In the genomic region with DNA sequence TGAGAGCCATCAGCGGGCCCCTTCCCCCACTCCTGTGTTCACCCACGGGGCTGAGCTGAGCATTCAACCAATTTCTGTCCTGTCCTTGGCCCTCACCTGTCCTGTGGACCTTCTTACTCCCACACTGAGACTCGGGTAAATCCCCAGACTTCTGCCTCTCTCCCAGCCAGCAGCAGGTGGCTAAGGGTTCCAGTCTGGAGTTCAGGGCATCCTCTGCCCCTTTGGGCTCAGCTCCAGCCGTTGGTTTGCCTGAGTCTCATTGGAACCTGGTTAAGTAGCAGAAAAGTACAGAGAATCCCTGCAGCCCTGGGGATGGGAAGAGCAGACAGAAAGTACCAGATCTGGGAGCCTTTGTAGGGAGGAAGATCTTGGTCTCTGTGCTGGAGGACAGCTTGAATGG, we compare ENCODE assay signal across 9 mouse cellular contexts. TPM values are rescaled to one million over a fixed set of nuclear protein-coding genes. Genes with fewer than 3 reads are reported as not detected.
A peak's percentile ranks its signal among the peaks of the same experiment; 100 is the strongest.
DNase-seq lines count a peak whose midpoint lies in the region; ATAC-seq and TF ChIP-seq lines count a peak whose summit lies in the region.
"Had no signal": no experiment of that assay in that cellular context is flagged by ENCODE, and none has a peak within 500 bp of the region (broad histone marks: within the 10 kb centered on the region; RNA-seq: fewer than 3 reads in every experiment).

No protein-coding gene starts in this region.

- H3K36me3 ChIP-seq in kidney, postnatal 0 days (ENCODE audit: insufficient read depth, low read length), result no peaks in the 10 kb centered on the region
- no peaks in the 10 kb centered on the region for H3K36me3 ChIP-seq in embryonic facial prominence, embryonic 15.5 days
- H3K36me3 ChIP-seq in hindbrain, embryonic 16.5 days (ENCODE audit: control insufficient read depth, insufficient read depth, low read length), result no peaks in the 10 kb centered on the region
- no peaks in the 10 kb centered on the region for H3K36me3 ChIP-seq in midbrain, postnatal 0 days (ENCODE audit: insufficient read depth, low read length)

- peak overlapping the region; percentile 95 for H3K4me2 ChIP-seq in kidney, postnatal 0 days (ENCODE audit: low read length)
- H3K4me2 ChIP-seq in embryonic facial prominence, embryonic 15.5 days (replicated peaks), result peak overlapping the region; percentile 97
- H3K4me2 ChIP-seq in hindbrain, embryonic 16.5 days (ENCODE audit: low read length), result peak overlapping the region; percentile 91
- peak overlapping the region; percentile 89 for H3K4me2 ChIP-seq in midbrain, postnatal 0 days (ENCODE audit: low read depth, low read length, poor library complexity, severe bottlenecking)

- no peak for DNase-seq in kidney, postnatal 0 days (ENCODE audit: low spot score)
- DNase-seq in kidney, postnatal 14 days, result no peak
- no peak for DNase-seq in midbrain, postnatal 0 days (ENCODE audit: low spot score)
- no peak for DNase-seq in adrenal gland, adult 2 months
- no peak for DNase-seq in retina, postnatal 1 day
- no peak for DNase-seq in adrenal gland, postnatal 14 days

- H3K4me3 ChIP-seq in kidney, postnatal 0 days (replicated peaks; ENCODE audit: low read depth, low read length), result no peak overlapping the region; the same call in 1 of the 2 replicates
- H3K4me3 ChIP-seq in embryonic facial prominence, embryonic 15.5 days (replicated peaks), result peak overlapping the region; percentile 65
- peak overlapping the region; percentile 72 for H3K4me3 ChIP-seq in hindbrain, embryonic 16.5 days (ENCODE audit: low read length)
- peak overlapping the region; percentile 8; the same call in 1 of the 2 replicates for H3K4me3 ChIP-seq in midbrain, postnatal 0 days (ENCODE audit: low read depth, low read length)

- H3K9ac ChIP-seq in kidney, postnatal 0 days (ENCODE audit: low read depth, low read length), result no peak overlapping the region
- no peak overlapping the region for H3K9ac ChIP-seq in embryonic facial prominence, embryonic 15.5 days
- H3K9ac ChIP-seq in hindbrain, embryonic 16.5 days (ENCODE audit: low read depth, low read length), result peak overlapping the region; percentile 54
- no peak overlapping the region for H3K9ac ChIP-seq in midbrain, postnatal 0 days (replicated peaks; ENCODE audit: low read length, poor library complexity, severe bottlenecking)

- no peaks in the 10 kb centered on the region for H3K9me3 ChIP-seq in kidney, postnatal 0 days (replicated peaks; ENCODE audit: low read length)
- no peaks in the 10 kb centered on the region for H3K9me3 ChIP-seq in embryonic facial prominence, embryonic 15.5 days (replicated peaks)
- H3K9me3 ChIP-seq in hindbrain, embryonic 16.5 days (ENCODE audit: control insufficient read depth, low read length), result no peaks in the 10 kb centered on the region
- H3K9me3 ChIP-seq in midbrain, postnatal 0 days (ENCODE audit: low read length), result no peaks in the 10 kb centered on the region

- peaks cover 5% of the 10 kb centered on the region; the same call in 1 of the 2 replicates for H3K27me3 ChIP-seq in kidney, postnatal 0 days (ENCODE audit: insufficient read depth, low read length)
- no peaks in the 10 kb centered on the region for H3K27me3 ChIP-seq in embryonic facial prominence, embryonic 15.5 days
- H3K27me3 ChIP-seq in hindbrain, embryonic 16.5 days (replicated peaks; ENCODE audit: control insufficient read depth, insufficient read depth, low read length), result no peaks in the 10 kb centered on the region; the same call in 1 of the 2 replicates
- peaks cover 9% of the 10 kb centered on the region for H3K27me3 ChIP-seq in midbrain, postnatal 0 days (ENCODE audit: insufficient read depth, low read length)

- no peak for TF ChIP-seq CTCF in kidney, postnatal 0 days (IDR thresholded peaks at IDR 0.05; ENCODE audit: low read depth)
- TF ChIP-seq CTCF in midbrain, postnatal 0 days (IDR thresholded peaks at IDR 0.05), result no peak

- 36% methylated on average over 4 of the region's 4 CpGs for WGBS in kidney, postnatal 0 days
- WGBS in embryonic facial prominence, embryonic 15.5 days, result 30% methylated on average over 4 of the region's 4 CpGs
- WGBS in hindbrain, embryonic 16.5 days, result 38% methylated on average over 3 of the region's 4 CpGs
- WGBS in midbrain, postnatal 0 days, result 45% methylated on average over 4 of the region's 4 CpGs

- H3K27ac ChIP-seq in kidney, postnatal 0 days, result no peak overlapping the region
- H3K27ac ChIP-seq in embryonic facial prominence, embryonic 15.5 days (replicated peaks), result no peak overlapping the region
- no peak overlapping the region for H3K27ac ChIP-seq in hindbrain, embryonic 16.5 days (ENCODE audit: low read depth, low read length)
- H3K27ac ChIP-seq in midbrain, postnatal 0 days (ENCODE audit: low read depth, low read length), result no peak overlapping the region

- peaks cover 41% of the 10 kb centered on the region for H3K4me1 ChIP-seq in kidney, postnatal 0 days (replicated peaks; ENCODE audit: insufficient read depth, low read length)
- peaks cover 73% of the 10 kb centered on the region for H3K4me1 ChIP-seq in embryonic facial prominence, embryonic 15.5 days
- peaks cover 59% of the 10 kb centered on the region for H3K4me1 ChIP-seq in hindbrain, embryonic 16.5 days (ENCODE audit: control insufficient read depth, insufficient read depth, low read depth, low read length)
- peaks cover 32% of the 10 kb centered on the region for H3K4me1 ChIP-seq in midbrain, postnatal 0 days (ENCODE audit: insufficient read depth, low read length)

- ATAC-seq in kidney, postnatal 0 days (replicated peaks; ENCODE audit: low FRiP score, low read depth), result no peak
- ATAC-seq in embryonic facial prominence, embryonic 15.5 days (ENCODE audit: insufficient number of reproducible peaks, low FRiP score, low TSS enrichment, low read depth), result no peak
- ATAC-seq in hindbrain, embryonic 16.5 days, result no peak
- no peak for ATAC-seq in midbrain, postnatal 0 days (ENCODE audit: low FRiP score)

RNA-seq across cellular contexts. Expression of gene Gse1, which starts 4.1 kb away (rescaled TPM):
- 5.9 and 8.4 TPM in 2 replicates for polyA plus RNA-seq in kidney, postnatal 0 days (2015; fragmentation: Nextera tagmentation; extraction: Ambion mirVana)
- polyA plus RNA-seq in embryonic facial prominence, embryonic 15.5 days (2015; fragmentation: Nextera tagmentation; extraction: Ambion mirVana), result 11.1 and 12.0 TPM in 2 replicates
- 10.7 and 14.8 TPM in 2 replicates for polyA plus RNA-seq in hindbrain, embryonic 16.5 days (2015; fragmentation: Nextera tagmentation; extraction: Ambion mirVana)
- total RNA-seq in midbrain, postnatal 0 days (2014; rRNA removed), result 47.3 and 51.3 TPM in 2 replicates
- polyA plus RNA-seq in midbrain, postnatal 0 days (2015; fragmentation: Nextera tagmentation; extraction: Ambion mirVana), result 9.9 and 12.4 TPM in 2 replicates
- total RNA-seq in adrenal gland, adult 2 months (2021), result 10 to 100 TPM; 27.1 to 28.7 TPM
- 42.1 and 46.3 TPM in 2 replicates for polyA plus RNA-seq in adrenal gland, adult 2 months (2012; rRNA removed)
- 29.9 and 33.9 TPM in 2 replicates for total RNA-seq in adrenal gland, postnatal 14 days (2021)

RNA-seq across cellular contexts. Expression of gene Fam92b, which starts 55.1 kb away (rescaled TPM):
- polyA plus RNA-seq in kidney, postnatal 0 days (2015; fragmentation: Nextera tagmentation; extraction: Ambion mirVana), result not detected in 2 replicates
- 6.6 and 11.4 TPM in 2 replicates for polyA plus RNA-seq in embryonic facial prominence, embryonic 15.5 days (2015; fragmentation: Nextera tagmentation; extraction: Ambion mirVana)
- 1.8 and 2.6 TPM in 2 replicates for polyA plus RNA-seq in hindbrain, embryonic 16.5 days (2015; fragmentation: Nextera tagmentation; extraction: Ambion mirVana)
- total RNA-seq in midbrain, postnatal 0 days (2014; rRNA removed), result 1.0 and 2.0 TPM in 2 replicates
- polyA plus RNA-seq in midbrain, postnatal 0 days (2015; fragmentation: Nextera tagmentation; extraction: Ambion mirVana), result 1.7 and 2.4 TPM in 2 replicates
- total RNA-seq in adrenal gland, adult 2 months (2021), result 1 to 10 TPM in 1 of 2 experiments, under 1 TPM in 1; 0.61 to 1.4 TPM
- 0.95 and 1.7 TPM in 2 replicates for polyA plus RNA-seq in adrenal gland, adult 2 months (2012; rRNA removed)
- total RNA-seq in adrenal gland, postnatal 14 days (2021), result 1.0 and 1.1 TPM in 2 replicates
- total RNA-seq: gastrocnemius, adult 18-20 months had no signal
